Mouse (Mus musculus) heart, adult 18-20 months (tissue): ENCODE data around the gene Muc3. TPM values are rescaled to one million over a fixed set of nuclear protein-coding genes. Genes with fewer than 3 reads are reported as not detected.
A peak's percentile ranks its signal among the peaks of the same experiment; 100 is the strongest.
"Not testable (repeated sequence)": the region's sequence is repeated elsewhere in the genome, so short reads cannot be mapped to it uniquely, and the experiment has no call there.

ENCODE experiments used
- DNase-seq, 2 experiments: peaks; one replicate each; pipeline ENCODE4 v3.0.0; 2021 to 2022; ENCODE audit warnings: mixed read lengths in 1 of 2
- long read RNA-seq, 2 experiments: library from polyadenylated mRNA; stranded (forward); transcript quantifications; one replicate each; pipeline ENCODE4 v2.0.0; 2021
- total RNA-seq, 2 experiments: library from RNA; stranded (reverse); gene quantifications; 2 replicates each; pipeline ENCODE4 v1.2.3; 2021

Muc3 gene
- not detected for total RNA-seq
- long read RNA-seq, experiment 1, result 0 reads
- long read RNA-seq, experiment 2, result 0 reads

GRCm38 (mm10) chr5:137149272-137149882 is at the start of gene Muc3:
TSS of gene Muc3 (minus strand) at chr5:137149322.
- DNase-seq, result not testable (repeated sequence)

DNA sequence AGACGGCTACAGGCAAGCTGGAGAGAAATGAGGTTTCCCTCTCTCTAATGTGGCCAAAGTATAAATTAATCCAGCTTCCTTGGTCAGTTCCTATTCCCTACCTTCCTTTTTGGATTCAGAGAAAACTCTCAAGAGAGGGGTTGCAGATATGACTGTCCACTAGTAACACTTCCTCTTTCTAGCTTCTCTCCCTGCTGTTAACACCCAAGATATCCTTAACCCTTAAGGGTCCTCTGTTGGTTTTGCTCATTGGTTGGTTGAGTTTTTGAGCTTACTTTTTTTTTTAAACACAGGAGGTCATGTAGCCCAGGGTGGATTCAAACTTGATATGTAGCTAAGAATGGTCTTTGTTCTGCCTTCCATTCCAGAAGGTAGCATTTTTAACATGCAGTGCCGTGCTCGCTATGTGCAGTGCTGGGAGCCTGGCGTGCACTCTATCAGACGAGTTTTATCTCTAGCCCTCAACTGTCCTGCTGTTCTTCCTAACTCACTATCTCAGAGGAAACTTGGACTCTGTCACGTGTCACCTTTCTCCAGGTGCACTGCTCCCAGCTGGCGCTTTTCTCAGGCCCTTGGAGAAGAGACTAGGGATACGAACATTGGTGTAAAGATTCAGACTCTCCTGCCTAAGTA is 45.5 kb upstream of the Muc3 start:
- no peak for DNase-seq

DNA sequence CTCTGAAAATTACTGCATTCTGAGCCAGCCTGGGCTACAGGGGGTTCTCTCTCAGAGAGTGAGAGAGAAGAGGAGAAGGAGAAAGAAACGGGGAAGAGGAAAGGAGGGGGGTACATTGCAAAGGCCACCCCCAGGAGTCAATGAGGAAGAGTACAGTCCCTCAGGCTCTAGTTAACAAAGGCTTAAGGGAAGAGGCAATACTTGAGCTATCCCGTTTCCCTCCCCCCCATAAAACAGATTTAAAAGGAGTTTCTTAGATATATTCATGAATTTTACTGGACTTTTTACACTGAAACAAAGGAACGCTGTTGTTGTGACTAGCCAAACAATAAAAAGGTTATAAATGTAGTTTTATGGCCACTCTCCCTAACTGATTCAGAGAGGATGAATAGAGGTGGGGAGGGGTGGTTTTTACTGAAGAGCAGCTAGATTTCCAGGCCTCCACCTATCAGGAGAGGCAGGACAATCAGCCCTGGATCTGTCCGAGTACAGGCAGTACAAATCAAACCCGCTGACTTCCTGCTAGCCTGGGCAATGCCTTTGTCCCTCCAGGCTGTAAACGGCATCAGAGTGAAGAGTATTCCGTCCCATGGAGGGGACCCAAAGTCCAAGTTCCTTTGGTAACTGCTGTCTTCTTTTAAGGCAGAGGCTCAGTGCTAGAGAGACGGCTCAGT is 44.3 kb upstream of the Muc3 start:
- no peak for DNase-seq

DNA sequence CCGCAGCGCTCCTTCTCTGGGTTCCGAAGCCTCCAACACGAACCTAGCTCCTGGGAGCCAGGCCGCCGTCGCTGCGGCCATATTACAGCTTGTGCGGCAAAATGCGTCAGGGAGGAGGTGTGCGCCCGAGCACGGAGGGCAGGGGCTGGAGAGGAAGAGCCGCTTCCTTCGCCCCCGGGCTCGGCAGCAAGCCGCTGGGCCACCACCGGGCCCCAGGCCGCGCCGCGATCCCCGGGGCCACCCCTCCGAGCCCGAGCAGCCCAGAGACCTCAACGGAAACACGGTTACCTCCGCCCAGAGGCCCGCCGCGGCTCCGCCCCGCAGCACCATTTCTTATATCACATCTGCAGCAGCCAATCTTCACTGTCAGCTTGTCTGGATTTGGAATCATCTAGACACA is 40.2 kb upstream of the Muc3 start:
- peak in 1 of 2 experiments; percentile 14 for DNase-seq

GRCm38 (mm10) chr5:137185362-137185761 is 36.2 kb upstream of the Muc3 start:
- DNase-seq, result no peak

GRCm38 (mm10) chr5:137179646-137180374 is 30.7 kb upstream of the Muc3 start:
- no peak for DNase-seq

GRCm38 (mm10) chr5:137173967-137174366 is 24.8 kb upstream of the Muc3 start:
- DNase-seq, result no peak

DNA sequence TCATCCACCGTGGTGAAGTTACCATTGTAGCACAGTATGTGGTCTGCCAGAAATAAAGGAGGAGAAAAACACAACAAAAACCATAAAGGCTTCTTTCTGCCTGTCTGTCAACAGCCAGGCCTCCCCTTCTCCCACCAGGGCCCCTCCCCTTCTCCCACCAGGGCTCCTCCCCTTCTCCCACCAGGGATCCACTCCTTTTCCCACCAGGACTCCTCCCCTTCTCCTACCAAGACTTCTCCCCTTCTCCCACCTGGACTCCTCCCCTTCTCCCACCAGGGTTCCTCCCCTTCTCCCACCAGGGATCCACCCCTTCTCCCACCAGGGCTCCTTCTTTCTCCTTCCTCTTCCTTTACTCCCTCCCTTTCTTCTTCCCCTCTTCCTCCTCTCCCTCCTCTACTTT is 23.5 kb upstream of the Muc3 start:
- no peak for DNase-seq

- no peak for DNase-seq
Measured at GRCm38 (mm10) chr5:137171478-137171877, 22.4 kb upstream of the Muc3 start.

DNA sequence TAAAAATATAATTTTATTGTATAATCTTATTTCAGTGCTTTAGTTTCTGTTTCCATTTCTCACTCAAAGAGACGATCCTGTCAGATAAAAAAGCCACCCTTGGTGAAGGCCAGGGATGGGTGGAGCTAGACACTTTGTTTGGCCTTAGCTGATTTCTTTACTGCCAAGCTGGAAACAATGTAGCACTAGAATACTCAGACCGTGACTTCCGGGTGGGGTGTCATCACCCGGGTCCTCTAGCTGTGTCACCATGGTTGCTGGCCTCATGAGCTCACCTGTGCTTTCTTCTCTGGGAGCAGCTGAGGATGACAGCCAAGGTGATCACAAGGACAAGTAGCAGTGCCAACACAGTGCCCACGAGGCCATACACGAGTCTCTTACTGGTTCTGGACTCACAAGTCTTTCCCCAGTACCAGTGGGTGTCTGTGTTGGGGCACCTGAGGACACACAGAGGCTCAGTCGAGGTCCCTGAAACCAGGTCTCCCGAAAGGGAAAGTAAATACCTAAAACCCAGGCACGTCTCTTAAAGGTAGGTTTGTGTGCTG is 21.8 kb upstream of the Muc3 start:
- no peak for DNase-seq

- DNase-seq, result no peak
Measured at GRCm38 (mm10) chr5:137167539-137167938, 18.4 kb upstream of the Muc3 start.

GRCm38 (mm10) chr5:137166012-137166411 is 16.9 kb upstream of the Muc3 start:
- DNase-seq, result no peak

GRCm38 (mm10) chr5:137161853-137162252 is 12.7 kb upstream of the Muc3 start:
- DNase-seq, result no peak

DNA sequence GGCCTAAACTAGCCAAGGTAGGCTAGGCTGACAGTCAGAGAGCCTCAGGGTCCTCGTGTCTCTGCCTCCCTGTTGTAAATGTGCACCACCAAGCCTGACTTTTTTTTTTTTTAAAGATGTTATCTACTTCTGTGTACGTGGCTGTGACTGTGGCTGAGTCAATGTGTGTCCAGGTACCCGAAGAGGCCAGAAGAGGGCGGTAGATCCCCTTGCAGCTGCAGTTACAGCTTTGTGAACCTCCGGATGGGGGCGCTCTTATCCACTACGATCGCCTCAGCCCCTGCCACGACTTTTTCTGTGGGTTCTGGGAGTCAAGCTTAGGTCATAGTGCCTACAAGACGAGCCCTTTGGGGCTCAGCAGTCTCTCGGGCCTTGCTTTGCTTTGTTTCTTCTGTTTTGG is 10.3 kb upstream of the Muc3 start:
- peak; percentile 14 to 28 for DNase-seq

DNA sequence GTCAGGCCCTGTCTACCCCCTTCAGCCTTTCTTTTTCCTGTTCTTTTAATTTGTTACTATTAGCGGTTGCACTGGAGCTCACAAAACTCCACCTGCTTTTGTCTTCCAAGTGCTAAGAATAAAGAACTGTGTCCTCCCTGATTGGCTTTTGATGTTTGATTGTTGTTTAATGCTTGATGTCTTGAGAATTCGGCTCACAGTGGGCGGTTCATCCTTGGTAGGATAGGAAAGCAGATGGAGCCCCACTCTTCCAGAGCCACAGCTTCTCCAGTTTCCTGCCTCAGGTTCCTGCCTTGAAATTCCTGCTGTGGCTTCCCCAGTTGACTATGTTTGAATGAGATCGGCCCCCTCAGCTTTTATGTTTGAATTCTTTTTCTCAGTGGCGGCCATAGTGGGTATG is 4.2 kb upstream of the Muc3 start:
- no peak for DNase-seq

DNA sequence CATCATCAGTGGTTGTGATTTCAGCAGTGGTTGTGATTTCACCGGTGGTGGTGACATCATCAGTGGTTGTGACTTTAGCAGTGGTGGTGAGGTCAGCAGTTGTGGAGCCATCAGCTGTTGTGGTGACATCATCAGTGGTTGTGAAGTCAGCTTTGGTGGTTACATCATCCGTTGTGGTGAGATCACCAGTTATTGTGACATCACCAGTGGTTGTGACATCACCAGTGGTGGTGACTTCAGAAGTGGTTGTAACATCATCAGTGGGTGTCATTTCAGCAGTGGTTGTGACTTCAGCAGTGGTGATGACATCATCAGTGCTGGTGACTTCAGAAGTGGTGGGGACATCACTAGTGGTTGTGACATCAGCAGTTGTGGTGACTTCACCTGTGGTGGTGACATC is 3.5 kb upstream of the Muc3 start:
- no peak for DNase-seq

DNA sequence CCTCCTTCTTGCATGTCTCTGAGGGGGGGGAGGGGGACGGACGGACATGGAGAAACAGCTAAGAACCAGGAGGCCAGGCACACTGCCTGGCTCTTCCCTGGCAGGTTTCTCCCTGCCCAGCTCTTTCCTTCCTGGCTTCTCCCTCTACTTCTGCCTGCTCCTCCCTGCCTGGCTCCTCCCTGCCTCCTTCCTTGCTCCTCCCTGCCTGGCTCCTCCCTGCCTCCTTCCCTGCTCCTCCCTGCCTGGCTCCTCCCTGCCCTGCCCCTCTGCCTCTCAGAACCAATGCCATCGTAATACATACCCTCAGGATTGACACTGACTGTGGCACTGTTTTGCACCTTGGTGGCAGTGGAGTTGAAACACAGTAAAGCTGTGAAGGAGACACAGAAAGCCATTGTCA is 8.3 kb downstream of the Muc3 start:
- DNase-seq, result no peak

DNA sequence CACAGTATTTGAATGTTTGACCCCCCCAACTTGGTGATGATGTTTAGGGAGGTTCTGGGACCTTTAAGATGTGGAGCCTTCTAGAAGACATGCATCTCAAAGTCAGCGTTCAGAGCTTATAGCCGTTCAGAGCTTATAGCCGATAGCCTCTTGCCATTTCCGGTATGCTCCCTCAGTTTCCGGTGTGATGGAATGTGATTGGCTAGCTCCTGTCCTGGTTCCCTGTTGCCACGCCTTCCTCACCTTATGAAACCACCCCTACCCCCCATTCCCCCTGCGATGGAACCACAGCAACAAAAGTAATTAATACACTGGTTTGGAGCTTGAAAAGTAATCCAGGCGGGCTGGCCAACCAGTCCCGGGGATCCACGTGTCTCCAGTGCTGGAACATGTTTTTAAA is 10.1 kb downstream of the Muc3 start:
- no peak for DNase-seq

DNA sequence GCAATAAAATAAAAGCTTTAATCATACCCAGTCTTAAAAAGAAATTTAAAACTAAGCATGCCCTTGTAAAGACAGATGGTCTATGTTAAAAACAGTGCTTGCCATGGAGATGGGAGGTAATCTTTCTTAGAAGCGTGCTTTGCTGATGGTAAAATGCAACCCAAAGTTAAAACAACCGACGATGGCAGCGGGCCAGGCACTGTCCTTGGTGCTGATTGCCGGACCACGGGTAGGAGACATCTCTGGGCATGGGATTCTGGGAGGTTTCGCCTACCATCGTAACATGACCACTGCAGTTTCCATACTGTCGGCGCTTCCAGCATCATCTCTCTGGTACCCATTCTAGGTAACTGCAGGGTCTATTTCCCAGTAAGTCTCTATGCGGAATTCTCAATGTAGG is 14.2 kb downstream of the Muc3 start:
- no peak for DNase-seq

GRCm38 (mm10) chr5:137131490-137131889 is 17.6 kb downstream of the Muc3 start:
- peak; percentile 31 to 77 for DNase-seq

GRCm38 (mm10) chr5:137129281-137129680 is 19.8 kb downstream of the Muc3 start:
- DNase-seq, result no peak

- DNase-seq, result no peak
Measured at GRCm38 (mm10) chr5:137123516-137123915, 25.6 kb downstream of the Muc3 start.
